Mouse (Mus musculus) layer of hippocampus, postnatal 14 days (tissue): Measurements from ENCODE around the gene Vwa3b. TPM values are rescaled to one million over a fixed set of nuclear protein-coding genes. Genes with fewer than 3 reads are reported as not detected.

Source experiments
- DNase-seq, 2 experiments: peaks; one replicate each; pipeline ENCODE4 v3.0.0; 2021 to 2022; ENCODE audit warnings: low spot score in 2 of 2, mixed read lengths in 1 of 2
- total RNA-seq, 2 experiments: library from RNA; stranded (reverse); gene quantifications; 2 replicates each; pipeline ENCODE4 v1.2.3; 2021

Gene Vwa3b
- total RNA-seq, 2 experiments from 2014 or later = 10.5 to 15.0 TPM

DNA sequence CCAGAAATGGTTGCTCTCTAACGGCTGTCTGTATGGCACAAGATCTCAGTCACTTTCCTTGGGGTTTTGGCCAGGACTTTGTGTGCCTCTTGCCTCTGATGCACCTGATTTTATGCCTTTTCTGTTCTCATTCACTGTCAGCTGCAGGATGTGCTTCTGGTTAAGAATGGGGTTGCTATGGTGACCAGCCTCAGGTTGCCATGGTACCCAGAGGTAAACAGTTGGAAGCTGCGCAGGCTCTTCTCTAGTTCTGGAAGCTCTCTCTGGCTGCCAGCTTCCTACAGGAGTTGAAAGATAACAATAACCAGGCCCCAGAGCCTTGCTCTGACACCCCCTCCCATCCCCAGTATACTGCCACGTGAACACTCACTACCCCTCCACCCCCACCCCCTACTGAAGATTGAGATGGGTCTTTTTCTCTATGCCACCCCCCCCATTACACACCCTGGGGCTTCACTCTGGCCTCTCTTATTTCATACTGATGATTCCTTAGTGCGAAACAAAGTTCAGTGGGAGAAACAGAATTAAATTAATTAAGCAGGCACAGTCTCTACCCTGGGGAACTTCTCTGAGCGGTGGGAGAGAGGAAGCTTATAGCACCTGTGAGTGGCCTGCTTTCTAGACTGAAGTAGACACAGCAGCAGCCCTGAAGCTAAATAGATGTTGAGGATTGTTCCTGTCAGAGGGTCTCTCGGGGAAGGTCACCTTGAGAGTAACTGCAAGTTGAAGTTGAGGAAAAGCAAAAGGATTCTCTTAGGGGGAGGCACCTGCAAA is 193.9 kb downstream of the Vwa3b start:
- DNase-seq = peak; percentile 72 to 87

DNA sequence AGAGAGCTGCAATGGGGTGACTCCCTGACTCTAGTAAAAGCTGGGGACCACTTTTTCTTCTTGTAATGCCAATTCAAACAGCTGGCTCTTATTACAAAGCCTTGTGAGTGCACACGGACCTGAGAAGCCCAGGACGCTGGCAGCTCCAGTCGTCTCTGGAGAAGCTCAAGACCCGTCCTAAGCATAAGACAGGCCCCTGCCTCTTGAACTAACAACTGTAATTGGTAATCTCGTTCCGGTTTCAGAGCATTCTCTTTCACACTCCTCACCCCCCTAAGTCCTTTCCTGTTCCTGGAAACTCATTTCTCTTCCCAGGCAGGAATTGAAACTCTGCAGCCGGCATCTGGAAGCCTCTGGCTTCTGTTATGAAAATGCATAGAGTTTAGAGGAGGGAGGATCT is 195.6 kb downstream of the Vwa3b start:
- no peak for DNase-seq

DNA sequence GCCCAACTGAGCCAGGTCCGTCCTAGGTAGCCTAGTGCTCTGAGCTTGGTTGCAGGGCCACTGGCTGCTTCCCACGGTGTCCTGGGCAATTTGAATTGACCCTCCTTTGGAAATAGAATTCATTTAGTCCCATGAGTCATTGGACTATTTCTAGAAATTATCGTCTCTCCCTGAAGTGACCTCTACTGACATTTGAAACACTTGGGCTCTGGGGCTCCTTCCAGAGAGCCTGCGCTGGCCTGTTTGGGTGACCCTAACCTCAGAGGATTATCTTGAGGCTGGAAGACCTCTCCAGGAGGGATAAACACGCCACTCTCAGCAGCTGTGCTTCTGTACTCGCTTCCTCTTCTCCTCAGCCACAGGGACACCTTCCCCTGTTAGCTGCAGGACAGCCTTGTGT is 204.0 kb downstream of the Vwa3b start:
- no peak for DNase-seq

DNA sequence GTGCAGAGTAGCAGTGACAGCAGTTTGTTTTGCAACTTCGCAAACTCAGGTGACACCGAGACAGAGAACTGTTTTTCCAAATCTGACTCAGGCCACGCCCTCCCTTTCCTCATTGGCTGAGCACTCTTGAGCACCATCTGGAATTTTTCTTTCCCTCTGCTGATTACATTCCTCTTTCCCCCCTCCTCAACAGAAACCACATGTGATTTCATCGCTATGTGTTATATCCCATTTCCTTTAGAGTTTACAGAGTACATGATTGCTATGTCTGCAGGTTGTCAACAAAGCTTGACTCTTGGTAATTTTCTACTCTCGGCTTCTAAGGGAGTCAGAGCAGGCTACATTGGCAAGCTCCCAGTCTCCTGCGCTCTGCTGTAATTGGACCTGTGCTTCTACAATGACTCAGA is 204.9 kb downstream of the Vwa3b start:
- DNase-seq = peak; percentile 16 to 35

Other genes starting within 250 kb of the Vwa3b start
- gene Tmem131, start 82.9 kb upstream of the Vwa3b start, total RNA-seq = 10 to 100 TPM; 57.2 to 59.7 TPM
- under 1 TPM; 0.81 to 0.85 TPM for gene Cnga3, start 187.8 kb downstream of the Vwa3b start, total RNA-seq